Mouse (Mus musculus): ENCODE results near the gene Rhebl1. TPM values are rescaled to one million over a fixed set of nuclear protein-coding genes. Genes with fewer than 3 reads are reported as not detected.

Rhebl1 gene
- total and polyA plus RNA-seq, 2 experiments from 2014 or later, result 9.4 to 30.7 TPM

DNA sequence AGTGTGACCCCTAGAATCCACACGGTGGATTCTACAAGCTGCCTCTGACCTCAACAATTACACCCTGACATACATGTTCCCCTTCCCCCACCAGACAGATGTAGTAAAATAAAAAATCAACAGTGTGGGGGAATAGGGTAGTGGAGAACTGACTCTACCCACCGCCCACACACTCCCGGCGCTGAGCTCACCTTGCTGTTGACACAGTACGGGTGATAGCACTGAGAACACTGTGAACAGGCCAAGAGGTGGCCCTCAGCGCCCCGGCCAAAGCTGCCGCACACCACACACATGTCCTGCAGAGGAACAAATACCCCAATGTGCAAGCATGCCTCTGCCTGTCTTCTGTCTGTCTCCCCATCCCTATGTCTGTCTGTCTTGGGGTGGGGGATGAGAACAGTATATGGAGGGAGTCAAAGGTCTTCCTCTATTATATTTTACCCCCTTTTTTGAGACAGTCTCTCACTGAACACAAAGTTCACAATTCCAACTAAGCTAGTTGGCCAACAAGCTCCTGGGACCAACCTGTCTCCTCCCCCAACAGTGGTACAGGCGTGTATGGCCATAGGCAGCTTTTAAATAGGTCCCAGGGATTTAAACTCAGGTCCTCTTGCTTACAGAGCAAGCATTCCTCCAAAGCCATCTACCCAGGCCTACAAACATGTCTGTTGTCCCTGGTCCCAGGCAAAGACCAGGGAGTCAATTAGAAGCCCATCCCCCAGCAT, 34.9 kb downstream of the Rhebl1 start:
- WGBS, result 85% methylated on average over 9 of the region's 9 CpGs
- Histone ChIP-seq H3K4me2 (ENCODE audit: low read depth, low read length, poor library complexity, severe bottlenecking) (no peak overlapping the region), H3K4me3 (ENCODE audit: low read depth, low read length) (no peak overlapping the region), H3K27me3 (ENCODE audit: insufficient read depth, low read length) (no peaks in the 10 kb centered on the region), H3K4me1 (ENCODE audit: insufficient read depth, low read length) (no peaks in the 10 kb centered on the region), H3K9me3 (ENCODE audit: low read length) (no peaks in the 10 kb centered on the region), H3K27ac (ENCODE audit: low read depth, low read length) (no peak overlapping the region), H3K36me3 (ENCODE audit: insufficient read depth, low read length) (peaks cover 89% of the 10 kb centered on the region), H3K9ac (replicated peaks; ENCODE audit: low read length, poor library complexity, severe bottlenecking) (no peak overlapping the region)
- TF ChIP-seq CTCF (IDR thresholded peaks at IDR 0.05), result no peak
- ATAC-seq (ENCODE audit: low FRiP score), result no peak
- no peak for DNase-seq (ENCODE audit: low spot score)

DNA sequence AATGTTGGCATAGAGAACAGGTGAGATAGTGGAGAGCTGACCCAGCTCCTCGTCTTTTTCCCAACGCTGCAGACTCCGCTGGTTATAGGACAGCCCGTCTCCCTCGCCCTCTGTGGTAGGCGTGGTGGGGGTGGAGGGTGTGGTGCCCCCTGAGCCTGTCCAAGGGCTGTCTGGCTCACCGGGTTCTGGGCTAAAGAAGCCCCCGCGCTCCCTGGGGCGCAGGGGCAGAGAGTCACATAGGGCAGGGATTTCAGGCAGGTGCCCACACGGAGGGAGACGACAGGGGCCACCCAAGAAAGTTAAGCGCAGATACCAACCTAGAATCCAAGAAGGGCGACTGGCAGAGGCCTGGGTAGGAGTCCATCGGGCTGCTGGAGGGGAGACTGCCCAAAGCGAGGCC, 40.1 kb downstream of the Rhebl1 start:
- Histone ChIP-seq H3K27ac (ENCODE audit: low read depth, low read length) (no peak overlapping the region), H3K4me2 (ENCODE audit: low read depth, low read length, poor library complexity, severe bottlenecking) (no peak overlapping the region), H3K36me3 (ENCODE audit: insufficient read depth, low read length) (peaks cover 89% of the 10 kb centered on the region), H3K9me3 (ENCODE audit: low read length) (no peaks in the 10 kb centered on the region), H3K4me3 (ENCODE audit: low read depth, low read length) (no peak overlapping the region), H3K27me3 (ENCODE audit: insufficient read depth, low read length) (no peaks in the 10 kb centered on the region), H3K4me1 (ENCODE audit: insufficient read depth, low read length) (no peaks in the 10 kb centered on the region), H3K9ac (replicated peaks; ENCODE audit: low read length, poor library complexity, severe bottlenecking) (no peak overlapping the region)
- DNase-seq (ENCODE audit: low spot score), result no peak
- no peak for ATAC-seq (ENCODE audit: low FRiP score)
- TF ChIP-seq CTCF (IDR thresholded peaks at IDR 0.05), result no peak
- 93% methylated on average over 16 of the region's 16 CpGs for WGBS

DNA sequence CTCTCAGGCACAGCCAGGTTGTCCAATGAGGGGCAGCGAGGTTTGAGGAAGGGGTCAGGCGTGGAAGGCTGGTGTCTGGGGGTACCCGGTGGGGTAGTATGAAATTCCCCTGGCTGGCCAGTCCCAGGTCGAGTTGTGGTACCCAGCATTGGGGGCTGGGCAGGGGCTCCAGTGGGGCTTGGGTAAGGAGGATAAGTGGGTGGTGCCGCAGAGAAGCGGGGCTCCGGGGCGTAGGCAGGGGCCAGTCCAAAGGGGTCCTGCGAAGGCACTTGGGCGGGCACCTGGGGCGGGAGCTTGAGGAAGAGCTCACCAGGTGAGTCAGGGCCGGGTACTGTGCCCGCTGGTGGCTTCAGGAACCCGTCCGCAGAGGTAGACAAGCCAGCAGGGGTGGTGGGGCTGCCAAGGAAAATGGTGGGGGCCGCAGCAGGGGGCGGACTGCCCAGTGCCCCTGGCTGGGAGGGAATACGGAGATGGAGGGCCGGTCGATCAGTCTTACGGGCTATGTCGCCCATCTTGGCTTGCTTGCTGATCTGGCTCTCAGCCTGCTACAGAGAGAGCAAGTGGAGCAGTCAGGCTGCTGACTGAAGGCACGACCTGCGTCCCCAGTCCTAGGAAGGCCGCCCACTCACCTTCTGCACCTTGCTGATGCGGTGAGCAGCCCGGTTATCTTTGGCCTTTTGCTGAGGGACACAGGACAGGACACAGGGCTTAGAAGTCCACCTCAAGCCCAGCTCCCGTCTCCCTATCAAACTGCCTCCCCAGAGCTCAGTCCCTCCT, 41.0 kb downstream of the Rhebl1 start:
- 94% methylated on average over 28 of the region's 28 CpGs for WGBS
- no peak overlapping the region for H3K4me3 ChIP-seq (ENCODE audit: low read depth, low read length)
- no peak overlapping the region for H3K9ac ChIP-seq (replicated peaks; ENCODE audit: low read length, poor library complexity, severe bottlenecking)
- H3K9me3 ChIP-seq (ENCODE audit: low read length), result no peaks in the 10 kb centered on the region
- H3K4me1 ChIP-seq (ENCODE audit: insufficient read depth, low read length), result no peaks in the 10 kb centered on the region
- TF ChIP-seq CTCF (IDR thresholded peaks at IDR 0.05), result no peak
- DNase-seq (ENCODE audit: low spot score) (no peak), ATAC-seq (ENCODE audit: low FRiP score) (no peak)
- no peaks in the 10 kb centered on the region for H3K27me3 ChIP-seq (ENCODE audit: insufficient read depth, low read length)
- H3K27ac ChIP-seq (ENCODE audit: low read depth, low read length), result no peak overlapping the region
- no peak overlapping the region for H3K4me2 ChIP-seq (ENCODE audit: low read depth, low read length, poor library complexity, severe bottlenecking)
- H3K36me3 ChIP-seq (ENCODE audit: insufficient read depth, low read length), result peaks cover 88% of the 10 kb centered on the region

DNA sequence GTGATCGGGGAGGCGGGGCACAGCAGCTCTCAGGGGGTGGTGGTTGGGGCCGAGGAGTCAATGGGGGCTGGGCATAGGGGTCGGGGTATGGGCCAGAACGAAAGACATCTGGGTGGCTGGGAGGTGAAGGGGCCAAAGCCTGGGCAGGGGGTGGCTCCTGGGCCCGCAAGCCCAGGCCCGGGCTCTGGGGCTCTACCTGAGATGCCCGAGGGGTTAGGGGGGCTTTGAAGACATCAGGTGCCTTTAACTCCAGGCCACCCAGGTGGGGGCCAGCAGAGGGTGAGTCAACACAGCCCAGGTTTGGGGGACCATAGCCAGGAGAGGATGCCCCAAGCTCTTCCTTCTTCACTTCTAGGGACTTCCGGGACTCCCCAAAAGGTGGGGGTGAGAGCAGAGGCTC, 41.6 kb downstream of the Rhebl1 start:
- Histone ChIP-seq H3K4me3 (ENCODE audit: low read depth, low read length) (no peak overlapping the region), H3K4me1 (ENCODE audit: insufficient read depth, low read length) (no peaks in the 10 kb centered on the region), H3K27ac (ENCODE audit: low read depth, low read length) (no peak overlapping the region), H3K27me3 (ENCODE audit: insufficient read depth, low read length) (no peaks in the 10 kb centered on the region), H3K9me3 (ENCODE audit: low read length) (no peaks in the 10 kb centered on the region), H3K4me2 (ENCODE audit: low read depth, low read length, poor library complexity, severe bottlenecking) (no peak overlapping the region), H3K36me3 (ENCODE audit: insufficient read depth, low read length) (peaks cover 89% of the 10 kb centered on the region), H3K9ac (replicated peaks; ENCODE audit: low read length, poor library complexity, severe bottlenecking) (no peak overlapping the region)
- 0 out of 2 replicates have a peak, but pooled peaks have one; percentile 13 for ATAC-seq (ENCODE audit: low FRiP score)
- no peak for DNase-seq (ENCODE audit: low spot score)
- TF ChIP-seq CTCF (IDR thresholded peaks at IDR 0.05), result no peak
- 88% methylated on average over 9 of the region's 9 CpGs for whole genome bisulfite sequencing

DNA sequence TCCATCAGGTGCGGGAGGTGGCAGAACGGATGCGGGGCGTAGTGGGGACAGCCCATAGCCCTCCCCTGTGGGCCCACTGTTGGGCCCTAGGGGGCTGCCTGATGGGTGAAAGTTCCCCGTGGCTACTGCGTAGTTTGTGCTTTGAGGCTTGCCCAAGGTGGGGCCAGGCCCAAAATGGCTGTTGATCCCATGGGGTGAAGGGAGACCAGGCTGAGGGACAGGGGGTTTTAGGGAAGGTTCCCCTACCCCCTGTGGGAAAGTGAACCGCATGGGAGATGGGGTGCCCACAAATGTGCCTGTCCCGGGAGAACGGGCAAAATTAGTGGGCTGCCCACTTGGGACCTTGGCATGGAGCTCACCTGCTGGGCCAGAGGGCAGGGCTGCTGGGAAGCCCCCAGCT, 42.3 kb downstream of the Rhebl1 start:
- no peaks in the 10 kb centered on the region for H3K4me1 ChIP-seq (ENCODE audit: insufficient read depth, low read length)
- H3K27me3 ChIP-seq (ENCODE audit: insufficient read depth, low read length), result no peaks in the 10 kb centered on the region
- H3K4me2 ChIP-seq (ENCODE audit: low read depth, low read length, poor library complexity, severe bottlenecking), result no peak overlapping the region
- no peak for ATAC-seq (ENCODE audit: low FRiP score)
- peaks cover 89% of the 10 kb centered on the region for H3K36me3 ChIP-seq (ENCODE audit: insufficient read depth, low read length)
- H3K9ac ChIP-seq (replicated peaks; ENCODE audit: low read length, poor library complexity, severe bottlenecking), result no peak overlapping the region
- H3K27ac ChIP-seq (ENCODE audit: low read depth, low read length), result no peak overlapping the region
- TF ChIP-seq CTCF (IDR thresholded peaks at IDR 0.05), result no peak
- no peak overlapping the region for H3K4me3 ChIP-seq (ENCODE audit: low read depth, low read length)
- no peaks in the 10 kb centered on the region for H3K9me3 ChIP-seq (ENCODE audit: low read length)
- no peak for DNase-seq (ENCODE audit: low spot score)
- WGBS, result 97% methylated on average over 9 of the region's 9 CpGs

DNA sequence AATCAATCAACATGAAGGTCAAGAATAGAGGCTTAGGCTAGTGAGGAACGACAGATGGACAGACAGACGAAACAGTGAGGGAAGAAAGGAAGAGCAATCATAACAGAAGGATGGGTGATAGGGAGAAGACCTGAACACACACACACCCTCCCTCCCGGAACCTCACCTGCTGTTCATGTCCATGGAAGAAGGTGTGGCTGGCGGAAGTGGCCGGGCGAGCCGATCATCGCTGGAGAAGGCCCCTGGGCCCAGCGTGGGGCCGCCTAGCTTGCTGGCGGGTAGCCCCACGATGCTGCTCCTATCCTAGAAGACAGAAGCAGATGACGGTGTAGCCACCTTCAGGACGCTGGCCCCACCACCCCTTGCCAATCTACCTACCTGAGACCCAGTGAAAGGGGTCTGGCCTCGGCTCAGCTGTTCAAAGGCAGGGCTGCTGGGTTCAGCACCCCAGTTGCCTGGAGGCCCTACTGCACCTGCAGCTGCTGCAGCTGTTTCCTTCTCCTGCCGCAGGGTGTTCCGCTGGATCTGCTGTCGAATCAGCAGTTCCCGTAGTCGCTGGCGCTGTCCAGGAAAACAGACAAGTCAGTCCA, 43.0 kb downstream of the Rhebl1 start:
- TF ChIP-seq CTCF (IDR thresholded peaks at IDR 0.05), result no peak
- no peak overlapping the region for H3K4me3 ChIP-seq (ENCODE audit: low read depth, low read length)
- H3K27me3 ChIP-seq (ENCODE audit: insufficient read depth, low read length), result no peaks in the 10 kb centered on the region
- H3K9me3 ChIP-seq (ENCODE audit: low read length), result no peaks in the 10 kb centered on the region
- H3K4me1 ChIP-seq (ENCODE audit: insufficient read depth, low read length), result no peaks in the 10 kb centered on the region
- no peak overlapping the region for H3K4me2 ChIP-seq (ENCODE audit: low read depth, low read length, poor library complexity, severe bottlenecking)
- H3K9ac ChIP-seq (replicated peaks; ENCODE audit: low read length, poor library complexity, severe bottlenecking), result no peak overlapping the region
- DNase-seq (ENCODE audit: low spot score) (no peak), ATAC-seq (ENCODE audit: low FRiP score) (no peak)
- no peak overlapping the region for H3K27ac ChIP-seq (ENCODE audit: low read depth, low read length)
- 93% methylated on average over 21 of the region's 21 CpGs for WGBS
- peaks cover 90% of the 10 kb centered on the region for H3K36me3 ChIP-seq (ENCODE audit: insufficient read depth, low read length)
